Mouse (Mus musculus) v-Abl transformed pro-B cells (cell line): ENCODE data around the gene Nup210l.
"Not testable (repeated sequence)": the region's sequence is repeated elsewhere in the genome, so short reads cannot be mapped to it uniquely, and the experiment has no call there.

Experiments
- in situ Hi-C, 2 experiments: fragments of 400-800 bp; cut with MboI; formaldehyde crosslinking; loops; one replicate each; pipeline ENCODE4 v1.15.1; 2025; ENCODE audit not compliant: unreplicated experiment in 2 of 2

Nup210l gene

DNA sequence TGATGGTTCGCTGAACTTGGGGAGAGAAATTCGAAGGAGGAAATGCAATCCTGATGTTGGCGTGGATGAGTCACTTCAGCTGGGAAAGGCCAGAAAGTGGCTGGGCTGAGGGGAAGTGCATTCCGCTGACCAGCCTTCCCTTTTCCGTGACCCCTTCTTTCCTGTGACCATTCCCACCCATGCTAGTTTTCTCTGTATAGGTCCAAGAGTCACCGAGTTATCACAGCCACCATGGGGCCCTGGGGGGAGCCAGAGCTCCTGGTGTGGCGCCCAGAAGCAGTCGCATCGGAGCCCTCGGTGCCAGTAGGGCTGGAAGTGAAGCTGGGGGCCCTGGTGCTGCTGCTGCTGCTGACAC lies 144.8 kb downstream of the Nup210l start:
- in situ Hi-C loops, result no loop called here

- in situ Hi-C loops, result no loop called here
These were observed 146.9 kb downstream of the Nup210l start for GRCm38 (mm10) chr3:90250791-90251190.

- in situ Hi-C loops, result not testable (repeated sequence)
These were observed 147.8 kb downstream of the Nup210l start for GRCm38 (mm10) chr3:90251731-90252226.

- in situ Hi-C loops, result not testable (repeated sequence)
These were observed 148.7 kb downstream of the Nup210l start for GRCm38 (mm10) chr3:90252659-90253058.

- in situ Hi-C loops, result not testable (repeated sequence)
These were observed 149.2 kb downstream of the Nup210l start for GRCm38 (mm10) chr3:90253174-90253573.

GRCm38 (mm10) chr3:90253653-90254418 lies 149.9 kb downstream of the Nup210l start, which contains the start of gene Crtc2:
Gene Crtc2 (plus strand): TSS chr3:90254163.
- in situ Hi-C loops, result no loop called here

- in situ Hi-C loops, result no loop called here
These were observed 150.7 kb downstream of the Nup210l start for GRCm38 (mm10) chr3:90254419-90255193.

DNA sequence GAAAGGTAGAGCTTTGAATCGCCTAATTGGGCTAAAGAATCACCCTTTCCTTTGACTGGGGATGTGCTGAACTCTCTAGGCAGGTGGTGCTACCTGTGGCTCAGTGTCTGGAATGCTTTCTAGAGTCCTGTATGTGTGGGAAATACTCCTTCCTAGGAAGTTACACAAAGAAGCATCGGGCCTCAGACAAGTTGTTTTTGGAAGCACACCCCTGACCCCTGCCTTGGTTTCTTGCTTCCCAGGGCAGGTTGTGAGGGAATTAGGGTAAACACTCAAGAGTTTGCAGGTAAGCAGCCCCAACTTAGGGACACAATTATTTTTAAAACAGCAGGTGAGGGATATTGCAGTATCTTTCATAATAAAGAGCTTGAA lies 151.2 kb downstream of the Nup210l start:
- in situ Hi-C loops, result no loop called here

- in situ Hi-C loops, result no loop called here
These were observed 151.9 kb downstream of the Nup210l start for GRCm38 (mm10) chr3:90255784-90256353.

GRCm38 (mm10) chr3:90256731-90257530 lies 153.0 kb downstream of the Nup210l start:
- in situ Hi-C loops, result no loop called here

- in situ Hi-C loops, result no loop called here
These were observed 154.6 kb downstream of the Nup210l start for GRCm38 (mm10) chr3:90258521-90258920.
